Mouse (Mus musculus): Measurements from ENCODE around the gene Rps24. TPM values are rescaled to one million over a fixed set of nuclear protein-coding genes. Genes with fewer than 3 reads are reported as not detected.
A peak's percentile ranks its signal among the peaks of the same experiment; 100 is the strongest.
"Not testable (repeated sequence)": the region's sequence is repeated elsewhere in the genome, so short reads cannot be mapped to it uniquely, and the experiment has no call there.

Rps24 gene
- polyA plus RNA-seq (2012; rRNA removed) (2,427 and 4,774 TPM in 2 replicates), polyA plus RNA-seq (2014; fragmentation: Nextera tagmentation; extraction: Ambion mirVana) (1,281 and 1,338 TPM in 2 replicates)

DNA sequence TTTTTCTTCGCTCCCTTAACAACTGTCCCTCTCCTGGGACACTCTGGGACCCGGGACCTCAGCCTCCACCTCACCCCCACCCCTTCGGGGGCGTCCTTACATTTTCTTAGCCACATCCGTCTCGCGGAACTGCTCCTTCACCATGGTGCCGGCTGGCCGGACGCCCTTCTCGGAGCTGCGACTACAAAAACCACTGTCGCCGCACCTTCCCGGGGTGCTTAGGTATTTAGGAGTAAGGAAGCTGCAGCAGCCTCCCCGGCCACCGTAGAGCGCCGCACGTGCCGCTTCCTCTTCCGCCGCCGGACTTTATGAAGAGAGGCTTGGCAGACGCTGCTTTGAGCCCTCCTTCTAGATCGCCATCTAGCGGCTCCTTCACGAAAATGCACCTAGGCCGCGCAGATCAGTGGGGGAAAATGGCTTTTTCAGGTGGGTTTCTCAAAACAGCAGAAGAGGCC, at the start of gene Rps24, which contains the start of gene Polr3a:
Rps24 (plus strand) TSS at position 353 of the 455 bp plus-strand sequence.
Polr3a (minus strand) TSS at position 286 of the 455 bp plus-strand sequence.
- no peak for TF ChIP-seq POLR2A (IDR thresholded peaks at IDR 0.05; ENCODE audit: borderline replicate concordance, extremely low read depth, insufficient read depth, insufficient read length)
- WGBS, result under 1% methylated on average over 30 of the region's 30 CpGs
- H3K4me3 ChIP-seq (replicated peaks; ENCODE audit: low read length), result peak within 1 kb of the TSS; percentile 87
- peak within 1 kb of the TSS; percentile 83 for H3K9ac ChIP-seq (ENCODE audit: low read depth, low read length, severe bottlenecking)
- H3K27ac ChIP-seq (replicated peaks; ENCODE audit: low read depth, low read length), result peak within 1 kb of the TSS; percentile 43; the same call in 1 of the 2 replicates
- no peaks in the 10 kb centered on the region for H3K27me3 ChIP-seq (ENCODE audit: control insufficient read depth, insufficient read depth, low read length)
- H3K4me2 ChIP-seq (replicated peaks; ENCODE audit: low read depth, low read length, severe bottlenecking), result peak within 1 kb of the TSS; percentile 71
- DNase-seq (ENCODE audit: low spot score) (peak; percentile 96), ATAC-seq (ENCODE audit: low FRiP score, low read depth) (peak; percentile 75)
- no peaks in the 10 kb centered on the region for H3K9me3 ChIP-seq (ENCODE audit: control insufficient read depth, low read length)
- H3K36me3 ChIP-seq (ENCODE audit: control insufficient read depth, insufficient read depth, low read length), result peaks cover 30% of the 10 kb centered on the region
- peaks cover 10% of the 10 kb centered on the region for H3K4me1 ChIP-seq (ENCODE audit: control insufficient read depth, insufficient read depth, low read length)

DNA sequence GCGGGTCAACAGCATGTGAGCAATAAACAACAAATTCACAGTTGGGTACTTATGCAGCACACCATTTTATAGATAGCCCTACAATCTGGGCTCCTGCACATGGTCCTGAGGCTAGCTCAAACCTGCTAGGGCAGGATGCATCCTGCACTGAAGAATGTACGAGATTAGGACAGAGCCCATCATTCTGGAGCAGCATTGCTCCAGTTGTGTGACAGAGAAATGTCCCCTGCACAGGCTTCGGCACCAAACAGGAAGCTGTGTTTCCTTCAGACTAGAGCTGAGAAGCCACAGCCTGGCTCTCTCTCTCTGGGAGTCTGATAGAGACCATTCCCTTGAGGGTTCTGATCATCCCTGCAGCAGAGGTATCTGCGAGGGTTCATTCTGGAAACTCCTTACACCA, 43.4 kb upstream of the Rps24 start:
- not testable (repeated sequence) for H3K4me3 ChIP-seq (replicated peaks; ENCODE audit: low read length); ATAC-seq (ENCODE audit: low FRiP score, low read depth); H3K4me2 ChIP-seq (replicated peaks; ENCODE audit: low read depth, low read length, severe bottlenecking); H3K4me1 ChIP-seq (ENCODE audit: control insufficient read depth, insufficient read depth, low read length); H3K27me3 ChIP-seq (ENCODE audit: control insufficient read depth, insufficient read depth, low read length); DNase-seq (ENCODE audit: low spot score); H3K9ac ChIP-seq (ENCODE audit: low read depth, low read length, severe bottlenecking); H3K27ac ChIP-seq (replicated peaks; ENCODE audit: low read depth, low read length); H3K9me3 ChIP-seq (ENCODE audit: control insufficient read depth, low read length)
- WGBS, result 84% methylated on average over 4 of the region's 4 CpGs
- peaks cover 17% of the 10 kb centered on the region for H3K36me3 ChIP-seq (ENCODE audit: control insufficient read depth, insufficient read depth, low read length)

DNA sequence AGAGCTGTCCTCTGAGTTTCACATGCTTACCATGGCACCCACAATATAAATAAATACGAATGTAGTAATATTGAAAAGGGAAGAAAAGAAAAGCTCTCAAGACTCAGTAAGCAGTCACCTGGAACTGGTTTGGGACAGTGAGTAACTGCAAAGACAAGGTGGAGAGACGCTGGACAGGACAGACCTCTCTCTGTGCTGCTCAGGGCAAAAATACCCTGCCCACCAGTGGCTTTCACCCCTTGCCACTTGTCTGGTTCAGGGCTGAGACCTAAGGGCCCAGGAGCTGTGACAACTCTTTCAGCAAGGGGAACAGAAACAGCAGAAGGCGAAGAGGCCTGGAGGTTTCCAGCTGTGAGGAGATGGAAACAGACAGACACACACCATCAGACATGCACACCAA, 28.7 kb upstream of the Rps24 start:
- H3K36me3 ChIP-seq (ENCODE audit: control insufficient read depth, insufficient read depth, low read length), result peaks cover 96% of the 10 kb centered on the region
- no peak for TF ChIP-seq POLR2A (IDR thresholded peaks at IDR 0.05; ENCODE audit: borderline replicate concordance, extremely low read depth, insufficient read depth, insufficient read length)
- H3K9me3 ChIP-seq (ENCODE audit: control insufficient read depth, low read length), result no peaks in the 10 kb centered on the region
- ATAC-seq (ENCODE audit: low FRiP score, low read depth) (no peak), DNase-seq (ENCODE audit: low spot score) (no peak)
- no peaks in the 10 kb centered on the region for H3K4me1 ChIP-seq (ENCODE audit: control insufficient read depth, insufficient read depth, low read length)
- H3K4me2 ChIP-seq (replicated peaks; ENCODE audit: low read depth, low read length, severe bottlenecking), result no peak overlapping the region
- no peak overlapping the region for H3K4me3 ChIP-seq (replicated peaks; ENCODE audit: low read length)
- no peak overlapping the region for H3K27ac ChIP-seq (replicated peaks; ENCODE audit: low read depth, low read length)
- H3K9ac ChIP-seq (ENCODE audit: low read depth, low read length, severe bottlenecking), result no peak overlapping the region
- no peaks in the 10 kb centered on the region for H3K27me3 ChIP-seq (ENCODE audit: control insufficient read depth, insufficient read depth, low read length)
- 82% methylated on average over 3 of the region's 3 CpGs for WGBS

- DNase-seq (ENCODE audit: low spot score) (no peak), ATAC-seq (ENCODE audit: low FRiP score, low read depth) (no peak)
- 86% methylated on average over 6 of the region's 6 CpGs for WGBS
- peaks cover 92% of the 10 kb centered on the region for H3K36me3 ChIP-seq (ENCODE audit: control insufficient read depth, insufficient read depth, low read length)
- no peak overlapping the region for H3K4me3 ChIP-seq (replicated peaks; ENCODE audit: low read length)
- H3K27me3 ChIP-seq (ENCODE audit: control insufficient read depth, insufficient read depth, low read length), result no peaks in the 10 kb centered on the region
- no peak overlapping the region for H3K4me2 ChIP-seq (replicated peaks; ENCODE audit: low read depth, low read length, severe bottlenecking)
- no peaks in the 10 kb centered on the region for H3K9me3 ChIP-seq (ENCODE audit: control insufficient read depth, low read length)
- no peak for TF ChIP-seq POLR2A (IDR thresholded peaks at IDR 0.05; ENCODE audit: borderline replicate concordance, extremely low read depth, insufficient read depth, insufficient read length)
- no peaks in the 10 kb centered on the region for H3K4me1 ChIP-seq (ENCODE audit: control insufficient read depth, insufficient read depth, low read length)
- H3K27ac ChIP-seq (replicated peaks; ENCODE audit: low read depth, low read length), result no peak overlapping the region
- H3K9ac ChIP-seq (ENCODE audit: low read depth, low read length, severe bottlenecking), result no peak overlapping the region
Measured at GRCm38 (mm10) chr14:24468806-24469205, 18.1 kb upstream of the Rps24 start.

GRCm38 (mm10) chr14:24486241-24486767, 621 bp upstream of the Rps24 start:
- DNase-seq (ENCODE audit: low spot score), result no peak
- no peak for ATAC-seq (ENCODE audit: low FRiP score, low read depth)
- Histone ChIP-seq H3K4me2 (replicated peaks; ENCODE audit: low read depth, low read length, severe bottlenecking) (peak overlapping the region; percentile 71), H3K9me3 (ENCODE audit: control insufficient read depth, low read length) (no peaks in the 10 kb centered on the region), H3K36me3 (ENCODE audit: control insufficient read depth, insufficient read depth, low read length) (peaks cover 32% of the 10 kb centered on the region), H3K4me3 (replicated peaks; ENCODE audit: low read length) (peak overlapping the region; percentile 87), H3K27ac (replicated peaks; ENCODE audit: low read depth, low read length) (peak overlapping the region; percentile 43; the same call in 1 of the 2 replicates), H3K27me3 (ENCODE audit: control insufficient read depth, insufficient read depth, low read length) (no peaks in the 10 kb centered on the region), H3K9ac (ENCODE audit: low read depth, low read length, severe bottlenecking) (peak overlapping the region; percentile 83), H3K4me1 (ENCODE audit: control insufficient read depth, insufficient read depth, low read length) (peaks cover 8% of the 10 kb centered on the region)
- no peak for TF ChIP-seq POLR2A (IDR thresholded peaks at IDR 0.05; ENCODE audit: borderline replicate concordance, extremely low read depth, insufficient read depth, insufficient read length)
- WGBS, result 7% methylated on average over 13 of the region's 13 CpGs

DNA sequence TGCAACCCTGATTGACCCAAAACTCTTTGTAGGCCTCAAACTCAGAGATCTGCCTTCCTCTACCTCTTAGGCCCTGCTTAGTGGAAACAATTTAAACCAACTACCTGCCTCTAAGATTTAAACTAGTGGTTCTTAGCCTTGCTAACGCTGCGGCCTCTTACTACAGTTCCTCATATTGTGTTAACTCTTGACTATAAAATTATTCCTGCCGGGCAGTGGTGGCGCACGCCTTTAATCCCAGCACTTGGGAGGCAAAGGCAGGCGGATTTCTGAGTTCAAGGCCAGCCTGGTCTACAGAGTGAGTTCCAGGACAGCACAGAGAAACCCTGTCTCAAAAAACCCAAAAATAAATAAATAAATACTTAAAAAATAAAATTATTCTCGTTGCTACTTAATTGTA, 2.8 kb downstream of the Rps24 start:
- H3K9me3 ChIP-seq (ENCODE audit: control insufficient read depth, low read length); DNase-seq (ENCODE audit: low spot score); H3K27me3 ChIP-seq (ENCODE audit: control insufficient read depth, insufficient read depth, low read length); H3K4me3 ChIP-seq (replicated peaks; ENCODE audit: low read length); ATAC-seq (ENCODE audit: low FRiP score, low read depth); H3K4me2 ChIP-seq (replicated peaks; ENCODE audit: low read depth, low read length, severe bottlenecking); H3K9ac ChIP-seq (ENCODE audit: low read depth, low read length, severe bottlenecking); H3K27ac ChIP-seq (replicated peaks; ENCODE audit: low read depth, low read length): not testable (repeated sequence)
- Histone ChIP-seq H3K36me3 (ENCODE audit: control insufficient read depth, insufficient read depth, low read length) (peaks cover 32% of the 10 kb centered on the region), H3K4me1 (ENCODE audit: control insufficient read depth, insufficient read depth, low read length) (peaks cover 31% of the 10 kb centered on the region)
- 90% methylated on average over 7 of the region's 7 CpGs for WGBS
